Mouse (Mus musculus) CD4-positive, CD25-positive, alpha-beta regulatory T cell, adult 4 months (primary cell): ENCODE measurements around the gene Ttc30a2. TPM values are rescaled to one million over a fixed set of nuclear protein-coding genes. Genes with fewer than 3 reads are reported as not detected.
"Not testable (repeated sequence)": the region's sequence is repeated elsewhere in the genome, so short reads cannot be mapped to it uniquely, and the experiment has no call there.

Experiments used
- ATAC-seq: one replicate; pipeline ENCODE4 v1.8.0; 2017
- polyA plus RNA-seq, 2 experiments: library from polyadenylated mRNA; unstranded; fragments of 100-300 nt; shearing (Covaris generic); gene quantifications; one replicate each; pipeline ENCODE4 v1.2.1; 2017

Gene Ttc30a2
- polyA plus RNA-seq, 2 experiments from 2014 or later: not detected

DNA sequence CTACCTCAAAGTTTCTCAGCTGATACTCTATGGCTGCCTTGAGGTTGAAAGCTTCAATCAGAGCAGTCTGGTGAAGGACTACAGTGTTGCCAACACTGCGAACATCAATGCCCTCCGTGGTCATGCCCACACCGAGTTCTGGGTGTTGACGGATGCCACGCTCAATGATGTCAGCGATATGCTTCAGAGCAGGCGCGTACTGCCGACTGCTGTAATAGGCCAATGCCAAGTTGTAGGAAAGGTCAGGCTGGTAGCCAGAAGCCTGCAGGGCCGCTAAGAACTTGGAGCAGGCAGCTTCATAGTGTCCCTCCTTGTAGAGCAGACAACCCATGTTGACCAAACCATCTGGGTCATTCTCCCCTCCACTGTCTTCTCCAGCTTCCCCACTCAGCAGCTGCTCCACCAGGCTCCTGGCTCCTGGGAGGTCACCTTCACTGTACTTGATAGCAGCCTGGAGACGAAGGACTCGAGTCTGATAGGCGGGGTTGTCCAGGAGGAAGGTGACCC, 3.0 kb upstream of the Ttc30a2 start:
- ATAC-seq: not testable (repeated sequence)

DNA sequence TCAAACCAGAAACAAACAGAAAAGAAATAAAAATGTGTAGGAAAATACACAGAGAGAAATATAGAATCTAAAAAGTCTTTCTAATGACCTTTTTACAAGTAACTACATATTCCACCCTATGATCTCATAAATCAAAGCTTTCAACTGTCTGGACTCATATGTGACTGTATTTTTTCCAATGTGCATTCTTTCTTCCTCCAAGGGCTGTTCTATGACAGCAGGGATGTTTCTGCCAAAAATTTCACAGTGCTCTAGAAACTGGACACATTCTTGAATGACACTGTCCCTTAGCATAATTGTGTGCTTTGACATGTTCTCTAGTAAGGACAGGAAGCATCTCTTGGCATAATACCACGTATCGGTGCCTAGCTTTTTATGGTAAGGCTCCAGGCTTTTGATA, 1.9 kb downstream of the Ttc30a2 start:
- ATAC-seq: not testable (repeated sequence)

DNA sequence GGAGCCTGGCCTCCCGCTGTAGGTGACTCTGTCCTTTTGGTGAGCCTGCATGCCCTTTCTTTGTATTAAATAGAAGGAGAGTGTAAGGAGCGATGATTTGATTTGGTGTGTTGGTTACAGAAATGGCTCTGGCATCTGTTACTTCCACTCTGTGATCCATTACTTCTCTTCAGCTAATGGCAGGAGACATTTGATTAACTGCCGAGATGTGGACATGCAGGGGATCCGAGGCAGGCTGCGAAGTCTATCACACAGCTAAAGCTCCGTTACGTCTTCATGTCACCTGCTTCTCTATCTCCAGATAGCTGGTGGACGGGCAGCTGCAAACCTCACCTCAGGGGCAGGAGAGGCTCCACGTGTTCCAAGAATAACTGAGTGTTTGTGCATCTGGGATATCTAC, 3.8 kb downstream of the Ttc30a2 start:
- no peak for ATAC-seq

DNA sequence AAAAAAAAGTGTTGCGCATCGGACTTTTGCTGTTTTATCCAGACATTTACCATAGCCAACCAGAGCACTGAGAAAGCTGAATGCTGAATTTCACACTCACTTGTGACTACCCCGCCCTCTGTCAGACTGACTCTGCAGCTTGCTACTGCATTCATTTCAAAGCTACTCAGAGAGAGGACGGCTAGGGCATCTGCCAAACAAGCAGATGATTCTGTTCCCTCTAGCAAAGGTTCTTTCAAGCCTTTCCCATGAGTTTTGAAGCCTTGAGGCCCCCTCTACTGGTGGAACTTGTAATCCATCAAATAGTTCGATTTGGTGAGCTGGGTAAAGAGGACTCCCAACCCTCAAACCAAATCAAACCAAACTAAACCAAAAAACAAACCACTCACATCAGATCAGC, 13.0 kb downstream of the Ttc30a2 start:
- peak; percentile 92 for ATAC-seq

DNA sequence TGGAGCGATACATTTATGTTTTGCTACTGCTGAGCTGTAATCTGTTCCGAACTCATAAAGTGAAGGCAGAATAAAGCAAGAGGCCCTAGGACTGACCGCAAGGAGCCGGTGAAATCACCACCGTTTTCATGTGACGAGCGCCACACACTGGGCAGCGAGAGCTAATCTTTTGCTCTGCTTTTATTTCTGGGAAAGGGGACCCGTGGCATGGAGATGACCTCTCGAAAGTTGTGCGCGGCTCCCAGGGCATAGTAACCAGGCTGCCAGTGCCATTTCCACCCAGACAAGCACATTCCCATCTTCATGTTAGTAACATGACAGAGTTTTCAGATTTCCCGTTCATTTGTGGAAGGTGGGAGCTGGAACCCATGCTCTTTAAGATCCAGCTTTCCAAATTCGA, 13.5 kb downstream of the Ttc30a2 start:
- peak; percentile 57 for ATAC-seq

DNA sequence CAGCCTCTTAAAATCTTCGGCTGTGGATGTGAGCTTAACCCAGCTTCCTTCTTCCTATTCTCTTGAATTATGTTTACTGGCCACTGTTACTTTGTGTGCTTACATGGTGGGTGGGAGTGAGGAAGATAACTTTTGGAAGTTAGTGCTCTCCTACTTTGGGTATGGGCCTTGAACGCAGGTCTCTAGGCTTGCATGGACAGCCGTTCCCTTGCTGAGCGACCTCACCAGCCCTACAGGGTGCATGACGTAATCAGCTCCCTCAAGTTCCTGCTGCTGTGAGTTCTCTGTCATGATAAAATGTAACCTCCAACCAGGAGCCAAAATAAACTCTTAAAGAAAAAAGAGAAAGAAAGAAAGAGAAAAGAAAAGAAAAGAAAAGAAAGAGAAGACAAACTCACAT, 13.9 kb downstream of the Ttc30a2 start:
- ATAC-seq: no peak

DNA sequence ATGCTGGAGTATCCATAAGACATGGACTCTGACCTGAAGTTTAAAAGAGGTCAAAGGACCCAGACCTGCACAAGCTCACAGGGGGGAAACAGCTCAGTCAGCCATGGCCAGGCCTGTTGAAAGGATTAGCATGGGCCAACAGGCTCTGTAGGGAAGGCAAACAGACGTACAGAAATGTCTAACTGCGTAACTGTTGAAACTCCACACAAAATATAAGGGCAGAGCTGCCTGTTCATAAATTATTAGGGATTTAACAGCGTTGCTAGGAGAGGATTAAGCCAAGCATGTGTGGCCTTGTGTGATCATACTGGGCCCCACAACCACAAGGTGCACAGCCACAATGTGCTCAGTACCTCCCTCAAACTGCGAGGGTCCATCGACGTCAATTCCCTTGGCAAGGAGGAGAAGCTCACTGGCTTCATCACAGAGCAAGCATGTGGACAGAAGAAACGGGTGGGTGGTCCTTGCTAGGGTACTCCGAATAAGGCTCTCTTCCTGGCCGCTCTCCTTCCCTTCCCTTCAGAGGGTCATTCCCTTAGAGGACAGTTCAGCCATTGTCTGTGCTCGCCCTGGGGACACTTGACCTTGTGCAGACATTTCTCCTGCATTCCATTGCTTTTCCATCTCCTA, 14.6 kb downstream of the Ttc30a2 start:
- no peak for ATAC-seq

DNA sequence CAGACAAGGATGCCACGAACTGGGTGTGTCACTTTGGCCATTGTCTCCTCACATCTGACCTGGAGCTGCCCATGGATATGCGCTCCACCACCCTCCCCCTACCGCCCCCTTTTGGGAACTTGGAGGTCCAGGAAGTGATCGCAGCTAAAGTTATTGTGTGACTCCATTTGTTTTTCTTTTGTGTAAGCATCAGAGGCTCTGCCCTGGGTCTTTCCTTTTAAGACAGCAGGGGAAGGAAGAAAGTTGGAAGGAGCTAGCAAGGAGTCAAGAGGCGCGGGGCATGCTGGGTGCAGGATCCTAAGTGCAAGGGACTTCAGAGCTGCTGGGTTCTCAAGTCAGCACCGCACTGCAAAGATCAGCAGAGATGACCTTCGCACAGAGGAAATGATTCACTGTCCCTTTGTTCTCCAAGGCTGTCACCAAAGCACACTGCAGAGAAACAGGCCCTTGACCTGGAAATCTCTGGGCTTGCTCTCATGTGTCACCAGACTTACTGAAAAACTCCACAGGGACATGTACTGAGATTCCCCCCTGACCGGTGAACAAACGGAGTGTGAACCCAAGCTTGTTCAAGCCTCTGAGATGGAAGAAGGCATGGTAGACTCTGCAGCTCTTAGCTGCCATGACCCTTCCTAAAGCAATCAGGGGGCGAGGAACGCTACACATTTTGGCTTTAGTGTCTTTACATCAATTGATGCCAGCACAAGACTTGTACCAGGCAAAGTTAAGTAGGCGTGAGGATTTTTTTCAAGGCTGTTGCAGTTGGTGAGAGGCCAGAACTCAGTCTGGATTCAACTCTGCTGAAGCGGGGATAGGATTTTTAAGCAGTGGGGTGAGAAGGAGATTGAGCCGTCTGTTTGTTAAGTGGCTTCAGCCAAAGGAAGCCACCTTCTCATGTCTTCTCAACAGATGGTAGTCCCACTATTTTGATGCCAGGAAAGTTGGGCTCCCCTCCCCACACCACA, 17.3 kb downstream of the Ttc30a2 start:
- no peak for ATAC-seq

DNA sequence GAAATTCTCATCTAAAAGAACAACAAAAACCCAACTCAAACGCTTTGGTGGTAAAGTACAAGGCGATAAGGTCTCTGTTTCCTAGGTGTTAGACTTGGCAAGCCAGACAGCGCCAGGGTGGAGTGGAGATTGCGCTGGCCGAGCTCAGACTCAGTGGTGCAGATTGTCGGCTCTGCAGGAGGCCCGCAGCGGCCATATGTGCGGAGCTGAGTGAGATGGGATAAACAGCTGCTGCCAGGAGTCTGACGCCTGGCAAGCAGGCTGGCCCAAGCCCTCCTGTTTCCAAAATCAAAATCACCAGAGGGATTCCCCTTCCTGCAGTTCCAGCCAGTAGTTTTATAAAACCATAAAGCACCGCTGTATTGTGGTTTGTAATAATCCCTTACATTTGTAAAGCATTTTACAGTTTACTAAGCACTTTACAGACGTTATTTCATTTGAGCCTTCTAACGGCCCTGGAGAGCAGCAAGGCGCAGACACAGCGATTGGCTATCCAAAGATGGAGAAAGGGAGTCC, 18.1 kb downstream of the Ttc30a2 start:
- ATAC-seq: no peak

DNA sequence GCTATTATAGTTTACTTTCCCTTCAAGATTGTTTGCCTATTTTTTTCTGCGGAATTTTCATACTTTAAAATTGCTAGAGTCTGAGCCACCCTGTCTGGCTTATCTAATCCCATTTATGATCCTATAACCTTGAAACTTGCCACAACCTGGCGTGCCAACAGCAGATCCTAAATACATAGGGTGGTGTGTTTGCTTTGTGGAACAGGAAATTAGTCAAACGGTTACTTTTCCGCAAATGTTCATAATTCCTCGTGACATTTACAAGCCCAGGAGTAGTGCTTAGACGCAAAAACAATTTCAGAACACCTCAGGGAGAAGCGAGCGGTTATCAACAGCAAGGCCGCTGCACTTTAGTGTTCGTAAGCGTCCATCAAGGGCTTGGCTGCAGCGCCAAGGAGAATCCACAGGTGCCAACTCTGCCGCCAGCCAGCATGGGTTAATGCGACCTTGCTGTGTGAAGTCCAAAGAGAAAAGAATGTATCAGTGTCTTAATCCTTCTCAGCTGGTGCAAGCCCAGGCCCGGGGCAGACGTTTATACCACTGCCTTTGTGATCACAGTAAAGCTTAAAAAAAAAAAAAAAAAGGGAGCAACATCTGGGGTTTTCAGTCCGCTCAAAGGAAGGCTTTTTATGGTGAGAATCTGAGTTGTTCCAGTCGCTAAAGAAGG, 18.7 kb downstream of the Ttc30a2 start:
- no peak for ATAC-seq

DNA sequence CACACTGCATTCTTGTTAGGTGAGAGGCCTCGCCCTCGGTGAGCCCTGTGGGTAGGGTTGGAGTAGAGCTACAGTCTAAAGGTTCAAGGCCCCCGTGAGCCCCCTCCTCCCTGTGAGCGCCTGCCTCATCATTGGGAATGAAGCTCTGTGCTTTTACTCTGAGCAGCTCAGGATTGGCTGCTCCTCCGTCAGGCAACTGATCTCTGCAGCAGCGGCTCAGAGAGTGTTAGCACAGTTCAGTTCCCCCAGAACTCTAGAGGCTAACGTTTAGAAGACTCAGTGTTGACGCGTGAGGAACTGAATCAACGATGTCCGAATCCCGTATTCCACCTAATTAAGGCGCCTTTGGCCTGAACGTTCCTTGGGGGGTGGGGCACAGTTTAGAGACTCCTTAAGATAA, 22.3 kb downstream of the Ttc30a2 start:
- no peak for ATAC-seq

DNA sequence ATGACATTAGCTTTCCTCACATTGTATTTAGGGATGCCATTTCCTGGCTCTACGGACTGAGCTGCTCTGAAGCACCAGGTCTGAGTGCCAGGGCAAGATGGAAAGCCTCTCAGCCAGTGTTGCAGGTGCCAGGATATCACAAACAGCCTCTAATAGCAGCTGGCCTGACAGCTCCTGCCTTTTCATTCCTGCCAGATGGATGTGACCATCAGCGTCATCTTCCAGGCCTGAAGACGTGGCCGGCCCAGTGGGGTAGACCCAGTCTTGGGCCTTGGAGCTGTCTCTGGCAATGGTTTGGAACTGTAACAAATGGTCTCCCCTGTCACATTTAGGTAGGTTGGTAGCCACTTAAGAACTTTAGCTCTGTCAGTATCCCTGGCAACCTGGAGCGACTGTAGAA, 24.6 kb downstream of the Ttc30a2 start:
- ATAC-seq: no peak

DNA sequence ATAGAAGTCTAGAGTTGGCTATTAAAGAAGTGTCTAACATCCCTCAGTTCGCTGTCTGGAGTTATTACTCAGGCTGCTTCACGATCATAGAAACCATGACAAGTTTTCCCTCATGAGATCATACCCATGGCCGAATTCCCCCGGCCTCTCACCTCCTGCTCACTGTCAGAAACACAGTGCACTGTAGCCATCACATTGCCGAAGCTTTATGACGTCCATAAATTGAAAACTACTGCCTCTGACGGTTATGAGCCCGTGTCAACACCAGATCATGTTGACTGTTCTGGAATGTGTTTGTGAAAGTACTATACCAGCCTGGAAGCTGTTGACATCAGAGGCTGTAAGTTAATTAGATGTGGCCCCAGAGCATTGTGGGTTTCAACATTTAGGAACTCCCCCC, 27.3 kb downstream of the Ttc30a2 start:
- ATAC-seq: no peak

DNA sequence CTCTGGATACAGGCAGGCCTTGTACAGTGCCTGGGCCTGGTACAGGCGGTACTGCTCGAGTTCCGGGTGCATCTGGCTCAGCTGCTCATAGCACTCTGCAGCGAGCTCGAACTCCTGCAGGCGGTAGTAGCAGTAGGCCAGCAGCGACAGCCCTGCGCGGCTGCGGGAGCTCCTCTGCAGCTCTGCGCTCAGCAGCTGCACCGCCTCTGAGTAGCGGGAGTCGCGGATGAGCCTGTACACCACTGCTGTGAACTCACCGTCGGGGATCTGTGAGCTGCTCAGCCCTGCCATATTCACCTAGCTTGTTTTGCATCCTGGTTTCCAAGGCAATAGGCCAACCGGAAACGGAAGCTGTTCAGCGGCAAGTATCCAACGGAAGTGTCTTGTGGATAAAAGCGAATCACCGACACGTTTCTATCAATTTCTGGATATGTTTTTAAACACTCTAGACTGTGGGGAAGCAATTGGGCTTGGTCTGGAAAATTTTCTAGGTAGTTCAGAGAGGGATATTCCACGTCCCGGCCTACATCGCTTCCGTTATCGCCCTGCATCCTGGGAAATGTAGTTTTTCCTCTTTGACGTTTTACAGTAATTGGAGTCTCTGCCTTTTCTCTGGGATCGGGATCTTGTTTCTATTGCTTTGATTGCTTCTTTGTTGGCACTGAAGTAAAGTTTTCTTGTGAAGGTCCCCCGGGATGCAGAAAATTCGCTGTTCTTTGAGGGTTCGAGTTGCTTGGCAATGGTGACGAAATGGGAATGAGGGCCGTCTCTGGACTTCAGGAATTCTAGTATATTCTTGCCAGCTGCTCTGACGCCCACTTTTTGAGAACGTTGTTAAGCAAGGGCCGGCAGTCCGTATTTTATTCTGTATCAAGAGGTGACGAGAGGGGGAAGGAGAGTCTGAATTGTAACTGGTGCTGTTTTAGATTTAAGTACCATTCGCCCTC, 39.6 kb downstream of the Ttc30a2 start, which contains the start of gene Ttc30b:
Gene Ttc30b (minus strand): TSS at position 469 of the 947 bp plus-strand sequence.
- peak; percentile 99 for ATAC-seq

DNA sequence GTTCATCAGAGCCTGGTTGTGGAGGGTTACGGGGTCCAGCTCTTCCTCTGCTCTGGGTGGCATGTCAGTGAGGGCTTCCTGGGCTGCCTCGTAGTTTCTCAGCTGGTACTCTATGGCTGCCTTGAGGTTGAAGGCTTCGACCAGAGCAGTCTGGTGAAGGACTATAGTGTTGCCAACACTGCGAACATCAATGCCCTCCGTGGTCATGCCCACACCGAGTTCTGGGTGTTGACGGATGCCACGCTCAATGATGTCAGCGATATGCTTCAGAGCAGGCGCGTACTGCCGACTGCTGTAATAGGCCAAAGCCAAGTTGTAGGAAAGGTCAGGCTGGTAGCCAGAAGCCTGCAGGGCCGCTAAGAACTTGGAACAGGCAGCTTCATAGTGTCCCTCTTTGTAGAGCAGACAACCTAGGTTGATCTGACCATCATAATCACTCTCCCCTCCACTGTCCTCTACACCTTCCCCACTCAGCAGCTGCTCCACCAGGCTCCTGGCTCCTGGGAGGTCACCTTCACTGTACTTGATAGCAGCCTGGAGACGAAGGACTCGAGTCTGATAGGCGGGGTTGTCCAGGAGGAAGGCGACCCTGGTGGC, 40.4 kb downstream of the Ttc30a2 start:
- ATAC-seq: not testable (repeated sequence)

DNA sequence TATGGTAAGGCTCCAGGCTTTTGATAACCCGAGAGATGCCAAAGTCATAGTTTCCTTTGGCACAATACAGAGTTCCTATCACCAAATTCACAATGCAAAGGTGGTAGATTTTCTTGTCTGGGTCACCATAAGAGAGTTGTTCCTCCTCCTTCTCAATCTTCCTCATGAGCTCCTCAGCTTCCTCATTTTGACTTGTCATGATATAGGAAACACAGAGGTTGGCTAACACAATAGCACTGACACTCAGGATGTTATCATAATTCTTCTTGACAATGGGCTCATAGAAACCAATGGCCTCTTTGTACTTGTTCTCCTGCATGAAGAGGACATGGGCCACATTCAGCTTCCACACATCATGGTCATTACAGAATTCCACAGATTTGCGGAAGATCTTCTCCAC, 41.3 kb downstream of the Ttc30a2 start:
- ATAC-seq: not testable (repeated sequence)

DNA sequence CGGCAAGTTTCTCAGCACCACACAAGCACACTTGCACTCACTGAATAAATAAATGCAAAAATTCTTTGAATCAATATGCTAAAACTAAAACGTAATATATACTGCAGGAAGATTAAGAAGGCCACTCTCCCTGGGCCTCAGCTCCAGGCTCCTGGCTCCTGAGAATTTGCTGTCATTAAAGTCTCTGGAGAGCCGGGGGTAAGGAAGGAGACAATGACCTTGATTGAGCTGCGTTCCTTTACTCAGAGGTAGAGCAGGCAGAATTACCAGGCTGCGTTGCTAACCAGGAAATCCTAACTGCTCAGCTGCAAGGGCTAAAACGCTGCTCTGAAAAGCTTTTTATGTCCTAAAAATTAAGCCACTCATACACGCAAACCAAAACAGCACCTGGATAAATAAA, 44.4 kb downstream of the Ttc30a2 start:
- no peak for ATAC-seq

DNA sequence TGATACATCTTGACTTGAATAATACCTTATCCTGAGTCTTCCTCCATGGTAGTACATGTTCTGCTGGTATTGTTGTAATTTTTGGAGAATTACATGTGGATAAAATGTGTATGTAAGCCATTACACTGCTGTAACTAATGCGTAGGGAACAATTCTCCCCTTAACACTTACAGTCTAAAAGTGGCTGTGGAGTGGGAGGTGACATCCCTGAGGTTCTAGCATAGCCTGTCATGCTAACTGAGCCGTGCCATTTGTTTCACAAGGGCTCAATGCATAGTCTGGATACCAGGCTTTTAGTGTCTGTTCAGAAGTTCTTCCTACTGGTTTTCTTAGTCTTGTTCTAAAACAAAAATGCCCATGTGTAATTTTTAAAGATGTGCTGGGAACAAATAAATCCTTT, 47.0 kb downstream of the Ttc30a2 start:
- no peak for ATAC-seq

DNA sequence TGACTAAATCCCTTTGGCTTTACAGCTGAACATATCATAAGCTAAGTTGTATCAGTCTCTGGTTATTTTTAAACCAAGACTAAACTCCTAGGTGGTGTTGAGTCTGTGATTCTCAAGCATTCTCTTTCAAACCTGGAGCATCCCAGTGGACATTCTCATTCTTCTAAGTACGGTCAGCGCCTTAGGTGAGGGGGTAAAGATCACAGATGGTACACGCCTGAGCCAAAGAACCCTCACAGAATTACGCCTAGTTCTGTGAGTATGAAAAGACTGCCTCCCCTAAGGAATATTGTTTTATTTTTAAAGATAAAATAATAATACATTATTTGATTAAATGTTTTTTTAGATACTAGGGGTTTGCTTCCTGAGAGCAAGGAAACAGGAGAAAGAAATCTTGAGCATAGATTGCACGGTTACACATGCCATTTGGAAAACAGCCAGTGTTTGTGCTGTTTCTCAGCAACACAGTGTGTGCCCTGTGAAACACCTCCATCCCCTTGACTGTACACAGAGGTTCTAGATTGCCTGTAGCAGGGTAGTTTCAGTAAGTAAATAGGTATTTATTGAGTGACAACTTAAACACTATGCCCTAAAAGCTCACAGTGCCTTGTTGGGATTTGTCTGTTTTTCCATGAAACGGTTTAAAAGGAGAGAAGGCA, 48.1 kb downstream of the Ttc30a2 start:
- ATAC-seq: no peak

DNA sequence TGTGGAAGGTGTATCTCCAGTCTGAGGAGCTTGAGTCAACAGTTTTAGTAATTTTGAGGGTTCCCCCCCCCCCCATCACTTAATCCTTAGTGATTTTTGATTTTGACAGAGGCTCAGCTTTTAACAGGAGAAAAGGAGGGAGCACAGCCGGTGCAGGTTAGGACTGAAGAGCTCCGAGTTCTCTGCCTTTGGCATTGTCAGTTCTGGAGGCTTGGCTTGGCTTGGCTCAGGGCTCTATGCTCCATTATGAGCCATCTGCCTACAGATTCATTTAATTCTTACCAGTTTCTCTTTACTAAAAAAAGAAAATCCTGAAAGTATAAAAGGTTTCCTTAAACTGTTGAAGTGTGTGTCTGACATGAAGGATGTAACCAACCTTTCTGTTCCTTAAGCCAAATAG, 48.8 kb downstream of the Ttc30a2 start:
- ATAC-seq: no peak

DNA sequence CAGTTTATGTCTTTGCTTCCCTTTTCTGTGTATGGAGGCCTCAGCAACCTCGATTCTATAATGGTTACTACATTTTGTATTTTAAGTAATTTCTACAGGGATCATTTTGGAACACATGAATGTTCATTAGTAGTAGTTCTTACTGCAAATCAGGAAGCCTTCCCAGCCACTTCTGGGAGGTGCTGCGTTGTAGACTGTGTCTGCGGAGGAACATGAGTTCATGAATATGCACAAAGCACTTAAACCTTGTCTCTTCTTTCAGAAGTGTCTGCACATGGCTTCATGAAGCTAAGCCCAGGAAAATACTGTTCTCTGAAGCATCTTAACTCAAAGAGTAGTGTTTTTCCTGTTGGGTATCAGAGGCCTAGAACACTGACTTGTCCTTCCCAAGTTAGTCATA, 50.0 kb downstream of the Ttc30a2 start:
- ATAC-seq: no peak
